16 mouse cellular contexts compared by ENCODE assay signal in genomic region chr2:134780316-134780715, GRCm38 (mm10).
"Had no signal": no experiment of that assay in that cellular context is flagged by ENCODE, and none has a peak within 500 bp of the region (broad histone marks: within the 10 kb centered on the region; RNA-seq: fewer than 3 reads in every experiment).

No protein-coding gene starts in this region.

- H3K9ac ChIP-seq: limb, embryonic 13.5 days; liver, embryonic 15.5 days; midbrain, embryonic 12.5 days; neural tube, embryonic 13.5 days; stomach, embryonic 15.5 days had no signal

- DNase-seq: kidney, adult 8-10 months; layer of hippocampus, postnatal 36 days; left cerebral cortex, postnatal 4 days; lung, adult 2 months; lung, postnatal 14 days; thymus, adult 2 months; thymus, postnatal 36 days had no signal

- H3K4me2 ChIP-seq: limb, embryonic 13.5 days; liver, embryonic 15.5 days; midbrain, embryonic 12.5 days; neural tube, embryonic 13.5 days; stomach, embryonic 15.5 days had no signal

- H3K36me3 ChIP-seq: limb, embryonic 13.5 days; liver, embryonic 15.5 days; midbrain, embryonic 12.5 days; neural tube, embryonic 13.5 days; stomach, embryonic 15.5 days had no signal

- H3K27me3 ChIP-seq: neural tube, embryonic 13.5 days; stomach, embryonic 15.5 days had no signal

- H3K4me3 ChIP-seq: limb, embryonic 13.5 days; liver, embryonic 15.5 days; megakaryocyte, embryonic 14.5 days; midbrain, embryonic 12.5 days; neural tube, embryonic 13.5 days; stomach, embryonic 15.5 days had no signal

- H3K4me1 ChIP-seq: limb, embryonic 13.5 days; liver, embryonic 15.5 days; megakaryocyte, embryonic 14.5 days; midbrain, embryonic 12.5 days; neural tube, embryonic 13.5 days; stomach, embryonic 15.5 days had no signal

- H3K27ac ChIP-seq: kidney, postnatal 0 days; limb, embryonic 13.5 days; liver, embryonic 15.5 days; macrophage; midbrain, embryonic 12.5 days; neural tube, embryonic 13.5 days; stomach, embryonic 15.5 days had no signal

- H3K9me3 ChIP-seq: limb, embryonic 13.5 days; liver, embryonic 15.5 days; megakaryocyte, embryonic 14.5 days; midbrain, embryonic 12.5 days; neural tube, embryonic 13.5 days; stomach, embryonic 15.5 days had no signal

- ATAC-seq: midbrain, embryonic 16.5 days had no signal
